Mouse (Mus musculus) heart, postnatal 0 days (tissue): ENCODE measurements around the gene Dock1. TPM values are rescaled to one million over a fixed set of nuclear protein-coding genes. Genes with fewer than 3 reads are reported as not detected.

Experiments used
- ATAC-seq: fragments of 200-750 bp; cut with Nextera tagmentation; 2 replicates; pipeline ENCODE4 v1.8.0; 2017; ENCODE audit warnings: low read depth, moderate number of reproducible peaks, moderate library complexity; ENCODE audit not compliant: insufficient read depth
- DNase-seq: peaks from one replicate; pipeline ENCODE4 v3.0.0-alpha.2; 2016; ENCODE audit warnings: low spot score
- H3K27ac ChIP-seq: fragments of 300-500 bp; sonication (generic); 2 replicates; pipeline ENCODE4 v1.5.1; 2014; ENCODE audit warnings: low read depth, mild to moderate bottlenecking
- H3K27me3 ChIP-seq: fragments of 300-500 bp; sonication (generic); 2 replicates; pipeline ENCODE4 v1.6.1; 2014; ENCODE audit warnings: low read length, mixed read lengths; ENCODE audit not compliant: control insufficient read depth, insufficient read depth
- H3K36me3 ChIP-seq: fragments of 300-500 bp; sonication (generic); replicated peaks from 2 replicates; pipeline ENCODE4 v1.6.1; 2014; ENCODE audit warnings: low read length, mixed read lengths; ENCODE audit not compliant: control insufficient read depth, insufficient read depth
- H3K4me1 ChIP-seq: fragments of 300-500 bp; sonication (generic); 2 replicates; pipeline ENCODE4 v1.6.1; 2014; ENCODE audit warnings: antibody characterized with exemption; ENCODE audit not compliant: control insufficient read depth, insufficient read depth
- H3K4me2 ChIP-seq: fragments of 300-500 bp; sonication (generic); 2 replicates; pipeline ENCODE4 v1.6.1; 2014; ENCODE audit warnings: low read depth, mild to moderate bottlenecking, low read length, moderate library complexity
- H3K4me3 ChIP-seq: fragments of 300-500 bp; sonication (generic); 2 replicates; pipeline ENCODE4 v1.5.1; 2014; ENCODE audit warnings: low read depth, low read length
- H3K9ac ChIP-seq: fragments of 300-500 bp; sonication (generic); replicated peaks from 2 replicates; pipeline ENCODE4 v1.6.1; 2014; ENCODE audit warnings: low read depth, low read length, mixed read lengths
- H3K9me3 ChIP-seq: fragments of 300-500 bp; sonication (generic); replicated peaks from 2 replicates; pipeline ENCODE4 v1.6.1; 2016; ENCODE audit warnings: low read length; ENCODE audit not compliant: control insufficient read depth
- CTCF ChIP-seq: IDR thresholded peaks from 2 replicates; pipeline ENCODE4 v1.5.1; 2016; ENCODE audit warnings: antibody characterized with exemption, control low read depth, low read depth
- EP300 ChIP-seq: IDR thresholded peaks from 2 replicates; pipeline ENCODE4 v1.6.1; 2016; ENCODE audit warnings: antibody characterized with exemption, low read depth
- WGBS: fragments of 180-500 bp; shearing (Covaris S2); extraction: QIAGEN DNeasy Blood & Tissue Kit; methylation state at CpG from one replicate; pipeline ENCODE4 v1.1.7; 2014; 5-methylcytosine and 5-hydroxymethylcytosine counted together
- polyA plus RNA-seq: library from polyadenylated mRNA; unstranded; fragments of >200 nt; fragmentation: Nextera tagmentation; extraction: Ambion mirVana; gene quantifications from 2 replicates; pipeline ENCODE4 v1.2.1, GENCODE M21; 2015
- total RNA-seq: library from RNA; depleted of rRNA; stranded (reverse); fragments of >200 nt; gene quantifications from 2 replicates; pipeline ENCODE4 v1.2.3, GENCODE M21; 2014; ENCODE audit warnings: low replicate concordance

The Dock1 gene
- total and polyA plus RNA-seq, 2 experiments from 2014 or later: 9.7 to 15.2 TPM

DNA sequence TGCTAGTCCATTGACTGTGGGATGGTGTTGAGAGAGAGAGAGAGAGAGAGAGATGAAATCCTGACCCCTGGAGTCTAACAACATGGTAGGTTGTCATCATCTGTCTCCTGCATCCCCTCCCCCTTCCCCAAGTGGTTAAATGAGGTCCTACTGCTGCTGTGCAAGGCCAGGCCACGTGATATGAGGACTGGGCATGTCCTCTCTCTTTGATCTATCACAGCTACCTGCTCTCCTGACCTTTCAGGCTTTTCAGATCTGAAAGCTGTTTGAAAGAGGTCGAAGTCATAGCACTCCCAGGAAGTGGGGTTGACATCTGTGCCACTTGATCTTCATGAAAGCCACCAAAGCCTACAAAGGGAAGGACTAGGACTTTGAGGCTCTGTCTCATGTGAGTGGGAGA is 365.2 kb downstream of the Dock1 start:
- no peaks in the 10 kb centered on the region for H3K36me3 ChIP-seq
- no peak overlapping the region for H3K4me3 ChIP-seq
- WGBS: 58% methylated on average over 2 of the region's 2 CpGs
- no peak overlapping the region for H3K27ac ChIP-seq
- H3K9me3 ChIP-seq: no peaks in the 10 kb centered on the region
- H3K27me3 ChIP-seq: no peaks in the 10 kb centered on the region
- TF ChIP-seq CTCF (no peak), EP300 (no peak)
- no peaks in the 10 kb centered on the region for H3K4me1 ChIP-seq
- ATAC-seq: no peak
- H3K9ac ChIP-seq: no peak overlapping the region
- DNase-seq: no peak
- no peak overlapping the region for H3K4me2 ChIP-seq

DNA sequence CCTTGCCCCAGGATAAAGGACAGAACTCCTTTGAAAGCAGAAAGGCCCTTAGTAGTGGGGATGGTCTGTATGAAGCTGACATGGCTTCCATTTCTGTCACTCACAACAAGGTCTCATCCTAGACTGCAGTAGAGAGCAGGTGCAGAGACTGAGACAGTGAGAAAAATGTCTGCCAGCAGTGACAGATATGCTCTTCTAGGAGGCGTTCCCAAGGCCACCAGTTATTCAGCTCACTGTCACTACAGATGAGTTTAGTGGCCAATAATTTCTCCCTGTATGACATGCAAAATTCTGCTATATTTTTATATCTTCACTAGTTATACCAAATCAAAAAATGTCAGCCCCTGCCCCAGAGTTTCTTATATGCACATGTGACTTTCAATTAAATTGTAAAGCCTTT is 368.5 kb downstream of the Dock1 start:
- WGBS: 91% methylated on average over 1 of the region's 1 CpGs
- TF ChIP-seq EP300 (no peak), CTCF (no peak)
- DNase-seq: no peak

DNA sequence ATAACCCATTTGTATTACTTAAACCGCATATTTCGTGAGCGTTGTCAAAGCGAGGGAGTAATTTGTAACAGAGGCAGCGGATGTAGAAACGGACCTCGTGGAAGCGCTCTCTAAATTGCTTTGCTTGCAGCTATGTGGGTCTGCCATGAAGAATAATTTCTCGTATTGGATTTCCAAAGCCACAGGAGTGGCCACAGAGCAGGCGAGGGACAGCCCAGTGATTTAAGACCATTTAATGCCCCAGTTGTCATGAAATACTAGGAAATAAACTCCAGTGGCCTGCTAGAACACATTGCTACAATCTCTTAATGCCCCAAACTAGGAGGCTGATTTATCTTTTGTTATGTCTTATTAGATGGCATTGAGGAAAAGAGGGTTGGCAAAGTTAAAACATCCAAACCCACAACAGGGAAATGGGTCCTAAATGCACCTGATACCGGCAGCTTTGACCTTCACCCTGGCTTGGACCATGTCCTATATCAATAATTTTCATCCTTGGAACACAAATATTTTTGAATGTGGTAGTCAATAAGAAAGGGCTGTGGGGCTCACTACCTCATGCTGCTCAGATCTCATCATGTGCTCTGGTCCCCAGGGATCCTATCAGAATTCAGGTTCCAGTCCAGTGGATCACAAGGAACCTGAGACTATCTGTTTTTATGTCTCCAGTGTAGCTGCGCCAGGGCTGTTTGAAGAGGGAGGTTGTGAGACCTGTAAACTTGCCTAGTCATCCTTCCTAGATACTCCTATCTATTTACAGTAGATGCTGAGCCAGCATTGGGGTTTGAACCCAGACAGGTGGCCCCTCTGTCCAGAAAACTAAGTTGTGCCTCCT is 373.7 kb downstream of the Dock1 start:
- Histone ChIP-seq H3K4me1 (peaks cover 22% of the 10 kb centered on the region), H3K4me3 (no peak overlapping the region), H3K4me2 (no peak overlapping the region), H3K27ac (no peak overlapping the region), H3K27me3 (no peaks in the 10 kb centered on the region), H3K9me3 (0 out of 2 replicates have a peak, but pooled peaks cover 4% of the 10 kb centered on the region), H3K36me3 (no peaks in the 10 kb centered on the region), H3K9ac (no peak overlapping the region)
- no peak for TF ChIP-seq EP300
- no peak for TF ChIP-seq CTCF
- DNase-seq (no peak), ATAC-seq (no peak)
- WGBS: 91% methylated on average over 12 of the region's 12 CpGs

More for the DNA sequence above, 368.5 kb downstream of the Dock1 start:
- H3K9me3 ChIP-seq: no peaks in the 10 kb centered on the region
- no peak overlapping the region for H3K27ac ChIP-seq
- ATAC-seq: no peak
- no peak overlapping the region for H3K9ac ChIP-seq
- H3K4me3 ChIP-seq: no peak overlapping the region
- no peaks in the 10 kb centered on the region for H3K27me3 ChIP-seq
- no peak overlapping the region for H3K4me2 ChIP-seq
- H3K36me3 ChIP-seq: no peaks in the 10 kb centered on the region
- H3K4me1 ChIP-seq: no peaks in the 10 kb centered on the region

DNA sequence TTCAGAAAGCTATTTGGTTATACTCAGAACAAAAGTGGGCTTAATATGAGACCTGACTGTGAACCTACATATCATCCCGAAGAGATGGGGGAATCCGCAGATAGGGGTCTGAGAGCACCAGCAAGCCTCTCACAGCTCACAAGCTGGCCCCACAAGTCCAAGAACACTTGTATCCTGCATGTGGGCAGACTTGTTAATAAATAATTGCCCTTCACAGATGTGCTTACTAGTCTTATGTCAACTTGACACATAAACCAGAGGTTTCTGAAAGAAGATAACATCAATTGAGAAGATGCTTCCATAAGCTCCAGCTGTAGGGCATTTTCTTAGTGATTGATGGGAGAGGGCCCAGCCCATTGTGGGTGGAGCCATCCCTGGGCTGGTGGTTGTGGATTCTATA is 379.0 kb downstream of the Dock1 start:
- H3K9me3 ChIP-seq: 0 out of 2 replicates have a peak, but pooled peaks cover 4% of the 10 kb centered on the region
- no peak overlapping the region for H3K27ac ChIP-seq
- H3K9ac ChIP-seq: no peak overlapping the region
- H3K4me1 ChIP-seq: peaks cover 32% of the 10 kb centered on the region
- H3K4me3 ChIP-seq: no peak overlapping the region
- H3K4me2 ChIP-seq: no peak overlapping the region
- ATAC-seq (no peak), DNase-seq (no peak)
- WGBS: 84% methylated on average over 2 of the region's 2 CpGs
- H3K36me3 ChIP-seq: no peaks in the 10 kb centered on the region
- TF ChIP-seq CTCF (no peak), EP300 (no peak)
- H3K27me3 ChIP-seq: no peaks in the 10 kb centered on the region

GRCm38 (mm10) chr7:135053186-135053715 is 382.8 kb downstream of the Dock1 start:
- TF ChIP-seq CTCF: no peak
- no peak for TF ChIP-seq EP300
- DNase-seq: no peak
- Histone ChIP-seq H3K4me2 (no peak overlapping the region), H3K27me3 (no peaks in the 10 kb centered on the region), H3K4me1 (peaks cover 18% of the 10 kb centered on the region), H3K9me3 (0 out of 2 replicates have a peak, but pooled peaks cover 5% of the 10 kb centered on the region), H3K9ac (no peak overlapping the region), H3K36me3 (no peaks in the 10 kb centered on the region), H3K27ac (no peak overlapping the region), H3K4me3 (no peak overlapping the region)
- WGBS: 65% methylated on average over 8 of the region's 8 CpGs
- peak; percentile 38 for ATAC-seq
